30 mouse cellular contexts compared by ENCODE assay signal in genomic region chr10:82918675-82919074, GRCm38 (mm10).
"Had no signal": no experiment of that assay in that cellular context is flagged by ENCODE, and none has a peak within 500 bp of the region (broad histone marks: within the 10 kb centered on the region; RNA-seq: fewer than 3 reads in every experiment).

No protein-coding gene starts in this region.

- H3K4me3 ChIP-seq: heart, embryonic 10.5 days; heart, embryonic 12.5 days; heart, embryonic 13.5 days; heart, embryonic 15.5 days; hindbrain, embryonic 12.5 days; hindbrain, embryonic 13.5 days; hindbrain, embryonic 15.5 days; intestine, embryonic 15.5 days; kidney, embryonic 15.5 days; layer of hippocampus, adult 2 months; left cerebral cortex, adult 2 months had no signal

- H3K4me1 ChIP-seq: hindbrain, embryonic 12.5 days; hindbrain, embryonic 15.5 days; intestine, embryonic 15.5 days; kidney, embryonic 15.5 days had no signal

- H3K36me3 ChIP-seq: heart, embryonic 10.5 days; heart, embryonic 12.5 days; heart, embryonic 13.5 days; heart, embryonic 15.5 days; hindbrain, embryonic 12.5 days; hindbrain, embryonic 13.5 days; hindbrain, embryonic 15.5 days; intestine, embryonic 15.5 days; kidney, embryonic 15.5 days had no signal

- H3K27me3 ChIP-seq: heart, embryonic 12.5 days; heart, embryonic 13.5 days; heart, embryonic 15.5 days; hindbrain, embryonic 12.5 days; hindbrain, embryonic 13.5 days; hindbrain, embryonic 15.5 days; intestine, embryonic 15.5 days; kidney, embryonic 15.5 days had no signal

- H3K4me2 ChIP-seq: heart, embryonic 11.5 days; heart, embryonic 12.5 days; heart, embryonic 13.5 days; heart, embryonic 15.5 days; hindbrain, embryonic 12.5 days; hindbrain, embryonic 13.5 days; hindbrain, embryonic 14.5 days; hindbrain, embryonic 15.5 days; intestine, embryonic 15.5 days; kidney, embryonic 15.5 days had no signal

- H3K9ac ChIP-seq: heart, embryonic 12.5 days; heart, embryonic 13.5 days; heart, embryonic 15.5 days; hindbrain, embryonic 12.5 days; hindbrain, embryonic 13.5 days; hindbrain, embryonic 14.5 days; hindbrain, embryonic 15.5 days; intestine, embryonic 15.5 days; kidney, embryonic 15.5 days had no signal

- H3K9me3 ChIP-seq: heart, embryonic 10.5 days; heart, embryonic 12.5 days; heart, embryonic 13.5 days; heart, embryonic 15.5 days; hindbrain, embryonic 12.5 days; hindbrain, embryonic 13.5 days; hindbrain, embryonic 15.5 days; intestine, embryonic 15.5 days; kidney, embryonic 15.5 days had no signal

- DNase-seq: heart, postnatal 10 days; heart, postnatal 14 days; heart, postnatal 36 days; heart, postnatal 4 days; kidney, adult 11 months; kidney, adult 18-20 months; kidney, adult 2 months; kidney, adult 8-10 months; kidney, adult 9 months; kidney, postnatal 10 days; kidney, postnatal 14 days; kidney, postnatal 25 days; kidney, postnatal 4 days; layer of hippocampus, adult 9-11 months; layer of hippocampus, postnatal 36 days had no signal

- H3K27ac ChIP-seq: heart, embryonic 10.5 days; heart, embryonic 13.5 days; heart, embryonic 15.5 days; hindbrain, embryonic 12.5 days; hindbrain, embryonic 13.5 days; hindbrain, embryonic 14.5 days; hindbrain, embryonic 15.5 days; hindbrain, postnatal 0 days; intestine, embryonic 15.5 days; kidney, embryonic 15.5 days; kidney, postnatal 0 days; layer of hippocampus, adult 2 months; left cerebral cortex, adult 2 months had no signal
